Mouse (Mus musculus) adrenal gland, adult (tissue): ENCODE measurements around the gene Ear2.
"Not testable (repeated sequence)": the region's sequence is repeated elsewhere in the genome, so short reads cannot be mapped to it uniquely, and the experiment has no call there.

Experiments
- DNase-seq, 2 experiments: peaks; one replicate each; pipeline ENCODE4 v3.0.0; 2022 to 2023; ENCODE audit warnings: low spot score in 1 of 2; ENCODE audit not compliant: inconsistent age in 2 of 2

The Ear2 gene

GRCm38 (mm10) chr14:44102354-44102753 lies at the start of gene Ear2:
TSS of gene Ear2 (plus strand) at chr14:44102654.
- not testable (repeated sequence) for DNase-seq

- peak; percentile 5 to 60 for DNase-seq
These were observed 34.6 kb upstream of the Ear2 start for GRCm38 (mm10) chr14:44067879-44068278.

GRCm38 (mm10) chr14:44070595-44070994 lies 31.9 kb upstream of the Ear2 start:
- DNase-seq, result not testable (repeated sequence)

DNA sequence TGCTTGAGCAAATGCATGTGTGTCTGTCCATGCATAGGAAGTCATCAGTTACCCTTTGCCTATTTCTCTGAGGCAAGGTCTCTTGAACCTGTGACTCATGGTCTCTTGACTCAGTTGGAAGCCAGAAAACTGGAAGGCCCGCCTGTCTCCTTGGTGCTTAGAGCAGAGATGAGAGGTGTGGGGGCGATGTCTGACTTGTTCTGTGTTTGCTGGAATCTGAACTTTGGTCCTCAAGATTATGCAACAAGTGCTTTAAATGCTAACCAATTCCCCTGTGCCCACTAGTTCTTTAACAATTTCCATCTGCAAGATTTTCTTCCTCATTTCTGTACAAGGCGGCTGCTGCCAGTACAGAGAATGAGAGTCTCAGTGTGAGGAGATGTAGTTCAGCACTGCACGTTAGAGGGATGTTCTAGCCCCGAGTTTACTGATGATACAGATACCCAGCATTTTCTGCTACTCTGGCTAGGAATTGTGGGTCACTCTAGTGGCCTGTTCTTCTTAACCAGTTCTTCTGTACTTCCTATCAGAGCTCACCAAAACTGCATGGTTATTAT lies 24.6 kb upstream of the Ear2 start:
- DNase-seq, result not testable (repeated sequence)

DNA sequence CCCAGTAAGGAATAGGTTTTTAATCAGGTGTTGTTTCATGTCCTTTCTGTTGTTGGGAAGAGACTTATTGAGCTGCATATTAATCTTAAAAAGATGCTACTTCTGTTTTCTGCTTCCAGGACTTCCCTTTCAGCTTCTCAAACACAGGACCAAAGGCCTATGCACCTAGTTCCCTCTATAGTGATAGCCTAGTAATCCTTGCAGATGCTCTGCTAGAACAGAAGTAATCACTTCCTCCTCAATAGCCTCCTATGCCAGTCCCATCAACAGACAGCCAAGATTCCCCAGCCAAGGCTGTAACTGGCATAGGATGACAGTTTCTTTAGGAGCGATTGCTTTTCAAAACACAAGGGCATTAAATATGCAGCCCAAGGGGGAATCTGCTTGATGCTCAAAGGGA lies 15.9 kb upstream of the Ear2 start:
- DNase-seq, result not testable (repeated sequence)

DNA sequence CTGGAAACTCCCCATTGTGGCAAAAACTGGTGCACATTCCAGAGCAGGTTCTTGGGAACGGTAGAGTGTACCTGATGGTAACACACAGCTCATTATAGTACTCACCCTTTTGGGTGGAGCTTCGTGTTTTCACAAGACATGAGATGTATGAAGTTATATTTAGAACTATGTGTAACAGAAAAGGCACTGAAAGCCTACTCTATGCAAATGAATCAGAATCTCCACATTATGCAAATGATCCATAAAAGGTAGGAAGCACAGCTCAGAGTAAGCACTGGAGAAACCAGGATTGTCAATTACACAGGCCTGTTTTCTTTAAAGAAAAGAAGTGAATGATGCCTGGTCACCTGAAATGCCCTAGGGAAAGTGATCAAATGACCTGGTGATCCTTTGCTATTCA lies 14.9 kb upstream of the Ear2 start:
- not testable (repeated sequence) for DNase-seq

DNA sequence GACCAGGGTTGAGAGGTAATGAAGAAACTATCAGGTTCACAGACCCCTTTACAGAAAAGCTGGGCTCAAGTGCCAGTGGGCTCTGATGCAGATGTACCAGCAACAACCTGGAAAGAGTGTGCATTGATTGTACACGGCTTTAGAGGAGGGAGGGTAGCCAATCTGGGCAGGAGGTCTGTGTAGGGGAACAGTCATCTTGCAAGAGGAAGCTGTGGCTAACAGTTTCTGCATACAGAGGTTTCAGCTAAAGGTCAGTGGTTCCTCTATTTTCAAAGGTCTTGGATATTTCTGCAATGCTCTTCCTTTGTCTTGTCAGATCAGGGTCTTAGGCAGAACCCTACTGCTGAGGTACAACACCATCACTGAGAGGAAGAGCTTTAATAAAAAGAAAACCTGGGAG lies 10.9 kb upstream of the Ear2 start:
- DNase-seq, result not testable (repeated sequence)

DNA sequence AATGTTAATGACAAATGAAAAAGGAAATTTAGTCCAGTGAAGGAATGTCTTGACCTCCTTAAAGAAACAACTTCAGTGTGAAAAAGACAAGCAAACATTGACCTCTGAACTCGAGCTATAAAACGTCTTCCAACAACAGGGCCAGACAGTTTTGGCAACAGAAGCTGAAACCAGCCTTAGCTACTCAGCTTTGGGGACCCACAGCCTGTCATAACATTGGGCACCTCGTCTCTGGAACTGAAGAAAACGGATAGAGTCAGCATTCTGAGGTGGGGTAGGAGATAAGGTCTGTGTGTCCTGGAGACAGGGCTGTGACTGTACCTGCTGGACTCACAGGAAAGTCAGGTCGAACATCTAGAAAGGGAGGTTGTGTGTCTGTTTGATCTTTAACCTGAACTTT lies 8.0 kb upstream of the Ear2 start:
- DNase-seq, result not testable (repeated sequence)

DNA sequence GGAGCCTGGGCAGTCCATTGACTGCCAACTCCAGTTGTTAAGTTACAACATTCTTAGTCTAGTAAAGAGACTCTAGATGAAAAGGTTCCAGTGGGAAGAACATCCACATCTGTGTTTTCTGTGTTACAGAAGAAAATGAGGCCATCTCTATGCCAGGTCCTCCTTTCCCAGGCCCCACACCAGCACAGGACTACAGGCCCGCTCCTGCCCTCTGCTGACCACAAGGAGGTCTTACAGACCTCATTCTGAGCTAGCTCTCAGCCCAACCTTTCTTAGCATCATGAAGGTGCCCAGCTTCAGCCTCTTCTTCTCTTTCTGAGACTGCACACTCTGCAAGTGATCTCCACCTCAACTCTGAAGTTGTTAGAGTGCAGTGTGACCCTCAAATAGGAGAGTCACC lies 2.4 kb upstream of the Ear2 start:
- not testable (repeated sequence) for DNase-seq

- DNase-seq, result peak in 1 of 2 experiments; percentile 17
These were observed 8.5 kb downstream of the Ear2 start for GRCm38 (mm10) chr14:44110981-44111380.

GRCm38 (mm10) chr14:44123551-44123950 lies 21.1 kb downstream of the Ear2 start, which contains the start of gene Gm3327:
TSS of gene Gm3327 (plus strand) at chr14:44123851.
- not testable (repeated sequence) for DNase-seq
